Mouse (Mus musculus) E14TG2a.4 (cell line): ENCODE measurements around the gene Pik3cb.

Experiments used
- CTCF ChIP-seq: conservative IDR thresholded peaks from 2 replicates; pipeline ENCODE4 v1.5.1; 2014; ENCODE audit warnings: low read length
- NANOG ChIP-seq: IDR thresholded peaks from 2 replicates; pipeline ENCODE4 v1.6.1; 2014; ENCODE audit warnings: borderline replicate concordance, low read length, mixed read lengths
- POU5F1 ChIP-seq: IDR thresholded peaks from 2 replicates; pipeline ENCODE4 v1.6.1; 2014; ENCODE audit warnings: low read length, borderline replicate concordance

GRCm38 (mm10) chr9:99080657-99081056, 59.8 kb downstream of the Pik3cb start:
- TF ChIP-seq CTCF, result 0 out of 2 replicates have a peak, but pooled peaks have one; percentile 6
- TF ChIP-seq POU5F1, result no peak
- TF ChIP-seq NANOG, result no peak
